Mouse (Mus musculus) spleen, adult 2 months (tissue): ENCODE measurements around the gene Mcm6.

Source experiments
- CTCF ChIP-seq: fragments of 200-500 bp; IDR thresholded peaks from 2 replicates; pipeline ENCODE4 v1.5.1; 2011; ENCODE audit warnings: mild to moderate bottlenecking, inconsistent platforms; ENCODE audit not compliant: insufficient read depth, insufficient read length, insufficient replicate concordance; ENCODE audit errors: extremely low read depth
- POLR2A ChIP-seq: fragments of 200-500 bp; IDR thresholded peaks from 2 replicates; pipeline ENCODE4 v1.6.1; 2011; ENCODE audit warnings: low read depth, low read length, inconsistent platforms

DNA sequence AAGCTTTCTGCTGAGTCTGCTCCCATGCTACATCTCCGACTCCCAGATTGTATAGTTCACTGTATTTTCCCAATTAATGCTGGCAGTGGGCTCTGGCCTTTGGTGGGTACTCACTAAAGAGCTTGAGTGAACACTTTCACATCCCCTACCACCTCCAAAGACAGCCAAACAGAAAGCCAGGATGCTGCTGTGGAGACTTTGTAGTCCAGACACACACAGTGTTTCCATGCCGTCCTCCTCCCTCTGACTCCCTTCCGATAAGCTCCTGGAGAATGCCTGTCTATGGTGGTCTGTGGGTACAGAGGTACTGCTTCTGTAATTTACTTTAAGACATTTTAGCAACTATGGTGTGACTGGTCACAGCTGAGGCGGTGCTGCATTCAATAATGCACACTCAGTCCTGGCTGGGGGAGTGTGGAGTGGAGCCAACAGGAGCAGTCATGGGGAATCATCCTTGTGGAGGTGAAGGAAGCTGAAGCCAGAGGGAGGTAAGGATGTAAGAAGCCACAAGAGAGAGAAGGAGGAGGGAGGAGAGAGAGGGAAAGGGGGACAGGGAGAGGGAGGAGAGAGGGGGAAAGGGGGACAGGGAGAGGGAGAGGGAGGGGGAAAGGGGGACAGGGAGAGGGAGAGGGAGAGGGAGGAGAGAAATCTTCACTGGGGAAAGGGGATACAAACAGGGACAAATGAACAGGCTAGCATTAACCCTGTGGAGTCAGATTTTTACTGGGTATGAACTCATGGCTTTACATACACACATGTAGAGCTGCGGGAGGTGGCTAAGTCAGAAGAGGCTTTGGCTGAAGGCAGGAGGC is 63.5 kb downstream of the Mcm6 start:
- TF ChIP-seq POLR2A (no peak), CTCF (no peak)
